Mouse (Mus musculus) forebrain, embryonic 13.5 days (tissue): ENCODE measurements around the gene Ndufb3. TPM values are rescaled to one million over a fixed set of nuclear protein-coding genes. Genes with fewer than 3 reads are reported as not detected.
A peak's percentile ranks its signal among the peaks of the same experiment; 100 is the strongest.
"Not testable (repeated sequence)": the region's sequence is repeated elsewhere in the genome, so short reads cannot be mapped to it uniquely, and the experiment has no call there.

Source experiments
- ATAC-seq: fragments of 200-750 bp; cut with Nextera tagmentation; 2 replicates; pipeline ENCODE4 v1.8.0; 2017
- H3K27ac ChIP-seq: fragments of 300-500 bp; sonication (generic); 2 replicates; pipeline ENCODE4 v1.5.1; 2015; ENCODE audit warnings: inconsistent platforms, mild to moderate bottlenecking, moderate library complexity
- H3K27me3 ChIP-seq: fragments of 300-500 bp; sonication (generic); 2 replicates; pipeline ENCODE4 v1.6.1; 2015; ENCODE audit warnings: mild to moderate bottlenecking, inconsistent platforms
- H3K36me3 ChIP-seq: fragments of 300-500 bp; sonication (generic); 2 replicates; pipeline ENCODE4 v1.6.1; 2015; ENCODE audit warnings: mild to moderate bottlenecking, inconsistent platforms; ENCODE audit not compliant: poor library complexity, severe bottlenecking
- H3K4me1 ChIP-seq: fragments of 300-500 bp; sonication (generic); 2 replicates; pipeline ENCODE4 v1.6.1; 2015; ENCODE audit warnings: inconsistent platforms
- H3K4me2 ChIP-seq: fragments of 300-500 bp; sonication (generic); 2 replicates; pipeline ENCODE4 v1.6.1; 2015; ENCODE audit warnings: inconsistent platforms, mild to moderate bottlenecking, moderate library complexity
- H3K4me3 ChIP-seq: fragments of 300-500 bp; sonication (generic); 2 replicates; pipeline ENCODE4 v1.5.1; 2015; ENCODE audit warnings: mild to moderate bottlenecking, inconsistent platforms
- H3K9ac ChIP-seq: fragments of 300-500 bp; sonication (generic); 2 replicates; pipeline ENCODE4 v1.6.1; 2015; ENCODE audit warnings: mild to moderate bottlenecking, inconsistent platforms
- H3K9me3 ChIP-seq: fragments of 300-500 bp; sonication (generic); replicated peaks from 2 replicates; pipeline ENCODE4 v1.6.1; 2016; ENCODE audit warnings: inconsistent platforms
- WGBS: fragments of 180-500 bp; shearing (Covaris S2); methylation state at CpG from one replicate; pipeline ENCODE4 v1.1.7; 2015; 5-methylcytosine and 5-hydroxymethylcytosine counted together
- polyA plus RNA-seq: library from polyadenylated mRNA; unstranded; fragments of >200 nt; fragmentation: Nextera tagmentation; extraction: Ambion mirVana; gene quantifications from 2 replicates; pipeline ENCODE4 v1.2.1, GENCODE M21; 2015

Ndufb3 gene
- polyA plus RNA-seq, 1 experiment from 2014 or later = 206 TPM

DNA sequence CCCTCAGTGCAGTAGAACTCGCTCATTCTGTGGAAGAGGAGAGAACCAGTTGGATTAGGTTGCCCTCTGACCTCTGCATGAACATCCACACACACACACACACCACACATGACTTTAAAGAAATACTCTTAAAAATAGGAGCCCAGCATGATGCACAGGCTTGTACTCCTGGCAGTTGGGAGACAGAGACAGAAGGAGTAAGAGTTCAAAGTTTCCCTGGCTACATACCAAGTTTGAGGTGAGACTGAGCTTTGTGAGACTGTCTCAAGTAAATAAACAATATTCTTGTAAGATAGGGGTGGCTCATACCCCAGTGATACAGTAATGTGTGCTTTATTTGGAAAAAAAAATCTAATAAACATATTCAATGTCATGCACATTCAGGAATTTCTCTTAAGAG is 1.3 kb downstream of the Ndufb3 start:
- WGBS = 81% methylated on average over 1 of the region's 1 CpGs
- Histone ChIP-seq H3K4me3 (peak overlapping the region; percentile 83), H3K27ac (no peak overlapping the region), H3K4me1 (peaks cover 14% of the 10 kb centered on the region), H3K27me3 (no peaks in the 10 kb centered on the region), H3K9ac (peak overlapping the region; percentile 89), H3K4me2 (peak overlapping the region; percentile 67), H3K9me3 (no peaks in the 10 kb centered on the region), H3K36me3 (peaks cover 5% of the 10 kb centered on the region; the same call in 1 of the 2 replicates)
- no peak for ATAC-seq

GRCm38 (mm10) chr1:58602681-58603080 is 16.5 kb downstream of the Ndufb3 start:
- Histone ChIP-seq H3K9ac (no peak overlapping the region), H3K36me3 (no peaks in the 10 kb centered on the region), H3K4me2 (no peak overlapping the region), H3K9me3 (peaks cover 5% of the 10 kb centered on the region), H3K4me1 (no peaks in the 10 kb centered on the region), H3K4me3 (no peak overlapping the region), H3K27ac (no peak overlapping the region), H3K27me3 (no peaks in the 10 kb centered on the region)
- no peak for ATAC-seq
- WGBS = 81% methylated on average over 4 of the region's 4 CpGs

GRCm38 (mm10) chr1:58603738-58604137 is 17.6 kb downstream of the Ndufb3 start:
- ATAC-seq = no peak
- H3K4me2 ChIP-seq = no peak overlapping the region
- no peaks in the 10 kb centered on the region for H3K36me3 ChIP-seq
- H3K4me1 ChIP-seq = no peaks in the 10 kb centered on the region
- H3K9me3 ChIP-seq = peaks cover 5% of the 10 kb centered on the region
- H3K27me3 ChIP-seq = no peaks in the 10 kb centered on the region
- H3K9ac ChIP-seq = no peak overlapping the region
- 86% methylated on average over 4 of the region's 4 CpGs for WGBS
- H3K4me3 ChIP-seq = no peak overlapping the region
- no peak overlapping the region for H3K27ac ChIP-seq

DNA sequence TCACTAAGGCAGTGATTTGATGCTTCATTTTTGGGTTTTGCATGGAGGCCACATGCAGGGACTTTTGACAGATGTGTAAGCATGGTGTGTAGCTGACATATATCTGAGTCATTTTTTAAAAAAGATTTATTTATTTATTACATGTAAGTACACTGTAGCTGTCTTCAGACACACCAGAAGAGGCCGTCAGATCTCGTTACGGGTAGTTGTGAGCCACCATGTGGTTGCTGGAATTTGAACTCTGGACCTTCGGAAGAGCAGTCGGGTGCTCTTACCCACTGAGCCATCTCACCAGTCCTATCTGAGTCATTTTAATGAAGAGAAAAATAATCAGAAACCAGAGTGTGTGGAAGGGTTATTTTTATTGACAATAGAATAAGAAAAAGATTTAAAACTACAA is 23.4 kb downstream of the Ndufb3 start:
- H3K36me3 ChIP-seq, ATAC-seq, H3K4me2 ChIP-seq, H3K27me3 ChIP-seq, H3K9ac ChIP-seq, H3K4me3 ChIP-seq, H3K4me1 ChIP-seq, H3K27ac ChIP-seq, H3K9me3 ChIP-seq: not testable (repeated sequence)
- WGBS = 89% methylated on average over 5 of the region's 5 CpGs

- no peak overlapping the region for H3K4me2 ChIP-seq
- 86% methylated on average over 1 of the region's 1 CpGs for WGBS
- no peak overlapping the region for H3K9ac ChIP-seq
- H3K36me3 ChIP-seq = no peaks in the 10 kb centered on the region
- H3K4me3 ChIP-seq = no peak overlapping the region
- peaks cover 5% of the 10 kb centered on the region for H3K9me3 ChIP-seq
- no peaks in the 10 kb centered on the region for H3K27me3 ChIP-seq
- H3K4me1 ChIP-seq = no peaks in the 10 kb centered on the region
- no peak overlapping the region for H3K27ac ChIP-seq
- ATAC-seq = no peak
Observed at GRCm38 (mm10) chr1:58610166-58610565, 24.0 kb downstream of the Ndufb3 start.

DNA sequence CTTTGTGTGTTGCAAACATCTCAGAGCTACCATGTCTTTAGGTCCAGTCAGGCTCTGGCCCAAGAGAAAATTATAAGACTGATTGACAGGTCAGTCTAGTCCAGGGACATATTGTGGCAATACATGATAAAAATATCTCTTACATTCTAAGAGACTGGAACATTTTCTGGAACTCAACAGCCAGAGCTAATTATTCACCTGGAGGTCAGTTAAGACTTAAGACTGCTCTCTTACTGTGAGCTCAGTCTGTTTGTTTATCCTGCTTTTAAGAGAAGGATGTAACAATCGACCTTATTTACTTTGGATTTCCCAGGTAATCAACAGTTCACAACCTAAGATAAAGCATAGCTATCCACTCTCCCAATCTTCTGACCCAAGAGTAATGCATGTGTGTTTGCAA is 24.4 kb downstream of the Ndufb3 start:
- no peak overlapping the region for H3K27ac ChIP-seq

GRCm38 (mm10) chr1:58613786-58614185 is 27.6 kb downstream of the Ndufb3 start:
- H3K27me3 ChIP-seq = no peaks in the 10 kb centered on the region
- H3K9me3 ChIP-seq = no peaks in the 10 kb centered on the region
- 0 out of 2 replicates have a peak, but pooled peaks cover 4% of the 10 kb centered on the region for H3K4me1 ChIP-seq
- WGBS = 84% methylated on average over 6 of the region's 6 CpGs
- no peak overlapping the region for H3K4me3 ChIP-seq
- no peak overlapping the region for H3K27ac ChIP-seq
- no peak for ATAC-seq
- H3K4me2 ChIP-seq = no peak overlapping the region
- H3K36me3 ChIP-seq = no peaks in the 10 kb centered on the region
- H3K9ac ChIP-seq = no peak overlapping the region

More for the DNA sequence above, 24.4 kb downstream of the Ndufb3 start:
- no peak overlapping the region for H3K4me2 ChIP-seq
- no peak overlapping the region for H3K4me3 ChIP-seq
- 59% methylated on average over 1 of the region's 1 CpGs for WGBS
- H3K9me3 ChIP-seq = peaks cover 5% of the 10 kb centered on the region
- no peaks in the 10 kb centered on the region for H3K4me1 ChIP-seq
- no peaks in the 10 kb centered on the region for H3K36me3 ChIP-seq
- ATAC-seq = no peak
- H3K9ac ChIP-seq = no peak overlapping the region
- no peaks in the 10 kb centered on the region for H3K27me3 ChIP-seq

- WGBS = 80% methylated on average over 3 of the region's 3 CpGs
- Histone ChIP-seq H3K4me1 (0 out of 2 replicates have a peak, but pooled peaks cover 4% of the 10 kb centered on the region), H3K27ac (no peak overlapping the region), H3K4me2 (no peak overlapping the region), H3K36me3 (no peaks in the 10 kb centered on the region), H3K9ac (no peak overlapping the region), H3K27me3 (no peaks in the 10 kb centered on the region), H3K4me3 (no peak overlapping the region), H3K9me3 (no peaks in the 10 kb centered on the region)
- ATAC-seq = no peak
Observed at GRCm38 (mm10) chr1:58614424-58614823, 28.2 kb downstream of the Ndufb3 start.

DNA sequence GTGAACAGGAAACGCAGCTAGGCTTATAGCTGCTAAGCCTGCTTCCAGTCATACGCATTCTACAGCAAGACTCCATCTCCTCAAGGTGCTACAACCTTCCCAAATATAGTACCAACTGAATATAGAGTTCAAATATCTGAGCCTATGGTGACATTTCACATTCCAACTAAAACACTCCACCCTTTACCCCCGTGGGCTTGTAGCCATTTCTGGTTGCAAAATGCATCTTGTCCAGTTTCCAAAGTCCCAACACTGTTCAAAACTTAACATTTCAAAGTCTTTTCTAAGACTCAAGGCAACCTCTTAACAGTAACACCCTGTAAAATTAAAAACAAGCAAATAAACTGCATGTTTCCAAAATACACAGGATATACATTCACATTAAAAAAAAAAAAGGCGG is 29.0 kb downstream of the Ndufb3 start:
- no peak for ATAC-seq
- Histone ChIP-seq H3K27me3 (no peaks in the 10 kb centered on the region), H3K4me1 (0 out of 2 replicates have a peak, but pooled peaks cover 4% of the 10 kb centered on the region), H3K9me3 (no peaks in the 10 kb centered on the region), H3K36me3 (no peaks in the 10 kb centered on the region), H3K27ac (no peak overlapping the region), H3K4me2 (no peak overlapping the region), H3K9ac (no peak overlapping the region), H3K4me3 (no peak overlapping the region)
- 85% methylated on average over 4 of the region's 4 CpGs for WGBS

GRCm38 (mm10) chr1:58616176-58616575 is 30.0 kb downstream of the Ndufb3 start:
- H3K27me3 ChIP-seq = no peaks in the 10 kb centered on the region
- no peak for ATAC-seq
- 71% methylated on average over 3 of the region's 3 CpGs for WGBS

DNA sequence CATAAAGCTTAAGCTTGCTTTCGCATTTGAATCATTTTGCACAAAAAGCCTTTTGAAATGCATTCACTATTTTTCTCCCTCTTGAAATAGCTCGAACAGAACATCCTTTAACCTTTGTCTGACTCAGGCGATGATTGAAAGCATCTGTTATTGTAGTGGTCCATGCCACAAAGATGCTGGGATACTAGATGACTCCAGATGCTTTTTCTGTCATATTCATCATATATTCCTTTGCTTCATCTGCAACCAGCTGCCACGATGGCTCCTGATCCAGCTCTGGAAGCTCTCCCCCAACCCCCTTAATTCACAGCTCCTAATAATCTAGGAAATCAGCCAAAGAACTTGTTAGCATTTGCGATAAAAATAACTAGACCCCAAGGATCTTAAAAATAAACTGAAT is 30.9 kb downstream of the Ndufb3 start:
- no peak overlapping the region for H3K9ac ChIP-seq
- no peak overlapping the region for H3K4me3 ChIP-seq
- H3K36me3 ChIP-seq = no peaks in the 10 kb centered on the region
- WGBS = 53% methylated on average over 5 of the region's 5 CpGs
- no peak overlapping the region for H3K4me2 ChIP-seq
- ATAC-seq = no peak
- H3K27ac ChIP-seq = no peak overlapping the region
- 0 out of 2 replicates have a peak, but pooled peaks cover 4% of the 10 kb centered on the region for H3K4me1 ChIP-seq
- no peaks in the 10 kb centered on the region for H3K9me3 ChIP-seq
- no peaks in the 10 kb centered on the region for H3K27me3 ChIP-seq

More at GRCm38 (mm10) chr1:58616176-58616575, 30.0 kb downstream of the Ndufb3 start:
- Histone ChIP-seq H3K36me3 (no peaks in the 10 kb centered on the region), H3K9me3 (no peaks in the 10 kb centered on the region), H3K4me1 (0 out of 2 replicates have a peak, but pooled peaks cover 4% of the 10 kb centered on the region), H3K27ac (no peak overlapping the region), H3K4me3 (no peak overlapping the region), H3K4me2 (no peak overlapping the region), H3K9ac (no peak overlapping the region)

GRCm38 (mm10) chr1:58617978-58618668 is 31.9 kb downstream of the Ndufb3 start:
- Histone ChIP-seq H3K27ac (no peak overlapping the region), H3K9ac (no peak overlapping the region), H3K4me2 (no peak overlapping the region), H3K4me3 (no peak overlapping the region), H3K4me1 (0 out of 2 replicates have a peak, but pooled peaks cover 4% of the 10 kb centered on the region), H3K36me3 (no peaks in the 10 kb centered on the region), H3K9me3 (no peaks in the 10 kb centered on the region), H3K27me3 (no peaks in the 10 kb centered on the region)
- WGBS = 75% methylated on average over 6 of the region's 6 CpGs
- no peak for ATAC-seq

DNA sequence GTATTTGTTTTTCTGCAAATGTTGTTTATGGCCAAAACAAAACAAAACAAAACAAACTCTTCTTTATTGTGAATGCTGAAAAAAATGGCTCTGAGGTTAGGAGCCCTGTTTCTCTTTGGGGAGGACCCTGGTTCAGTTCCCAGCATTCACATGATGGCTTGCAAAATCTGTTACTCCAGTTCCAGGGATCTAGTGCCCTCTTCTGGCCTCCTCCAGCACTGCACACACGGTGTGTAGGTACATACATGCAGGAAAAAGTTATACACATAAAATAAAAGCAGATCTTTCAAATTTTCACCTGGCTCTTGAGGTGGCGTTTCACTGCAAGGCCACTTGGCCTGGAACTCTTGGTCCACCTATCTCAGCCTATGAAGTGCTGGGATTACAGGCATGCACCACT is 32.6 kb downstream of the Ndufb3 start:
- Histone ChIP-seq H3K36me3 (no peaks in the 10 kb centered on the region), H3K4me3 (no peak overlapping the region), H3K9ac (no peak overlapping the region), H3K4me2 (no peak overlapping the region), H3K27ac (no peak overlapping the region), H3K4me1 (0 out of 2 replicates have a peak, but pooled peaks cover 4% of the 10 kb centered on the region), H3K9me3 (no peaks in the 10 kb centered on the region), H3K27me3 (no peaks in the 10 kb centered on the region)
- ATAC-seq = no peak
- 92% methylated on average over 2 of the region's 2 CpGs for WGBS
